Mouse (Mus musculus) right cerebral cortex, postnatal 25 days (tissue): ENCODE data around the gene Mpped2.

ENCODE experiments used
- DNase-seq: peaks from one replicate; pipeline ENCODE4 v3.0.0; 2022

Gene Mpped2

DNA sequence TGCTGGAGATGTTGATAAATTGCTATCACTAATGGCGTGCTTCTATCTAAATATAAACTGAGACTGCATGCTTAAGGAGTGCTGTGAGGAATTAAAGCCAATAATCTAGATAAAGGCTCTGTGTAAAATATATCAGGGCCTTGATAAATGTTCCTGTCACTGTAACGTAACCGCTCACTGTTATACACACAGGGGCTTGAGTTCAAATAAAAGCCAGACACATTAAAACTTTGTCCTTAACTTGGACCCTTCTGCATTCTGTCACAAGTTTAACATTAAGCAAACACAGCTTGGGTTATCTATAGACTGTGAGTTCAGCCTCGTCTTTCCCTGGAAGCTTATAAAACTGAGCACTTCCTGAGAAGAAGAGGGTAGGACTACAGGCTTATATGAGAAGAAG, 164.6 kb downstream of the Mpped2 start:
- DNase-seq: no peak

DNA sequence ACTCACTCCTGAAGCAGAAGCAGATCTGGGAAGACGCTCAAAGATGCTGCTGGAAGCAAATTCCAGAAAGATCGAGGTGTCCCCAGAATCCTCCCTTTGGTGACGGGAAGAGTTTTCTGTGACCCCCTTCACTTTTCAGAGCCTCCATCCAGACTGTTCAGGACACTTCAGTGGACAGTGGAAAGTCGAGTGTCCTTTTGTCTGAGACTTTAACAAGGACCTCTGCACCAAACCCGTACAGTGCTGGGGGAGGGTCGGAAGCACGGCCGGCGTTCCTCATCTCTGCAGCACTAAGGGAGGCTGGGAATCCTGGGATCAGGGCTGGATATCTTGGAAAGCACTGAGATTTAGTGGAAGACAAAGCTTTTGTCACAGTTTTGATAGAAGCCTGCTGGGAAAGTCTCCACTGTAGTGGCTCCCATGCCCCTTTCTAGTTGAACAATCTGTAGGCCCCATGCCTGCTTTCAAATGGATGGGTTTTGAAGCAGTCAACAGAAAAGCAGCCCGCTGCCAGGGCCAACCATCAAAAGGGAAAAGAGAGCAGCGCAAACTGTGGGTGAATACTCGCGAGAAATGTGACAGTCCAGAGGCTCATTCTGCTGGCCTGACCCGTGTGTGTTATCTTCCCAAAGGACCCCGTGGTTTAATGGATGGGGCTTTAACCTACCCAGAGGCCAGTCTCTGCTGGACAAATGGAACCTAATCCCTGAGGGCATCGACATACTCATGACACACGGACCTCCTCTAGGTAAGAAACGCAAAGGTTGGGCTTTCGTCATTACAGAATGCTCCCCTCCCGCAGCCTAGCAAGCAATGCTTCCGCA, 168.0 kb downstream of the Mpped2 start:
- DNase-seq: no peak

DNA sequence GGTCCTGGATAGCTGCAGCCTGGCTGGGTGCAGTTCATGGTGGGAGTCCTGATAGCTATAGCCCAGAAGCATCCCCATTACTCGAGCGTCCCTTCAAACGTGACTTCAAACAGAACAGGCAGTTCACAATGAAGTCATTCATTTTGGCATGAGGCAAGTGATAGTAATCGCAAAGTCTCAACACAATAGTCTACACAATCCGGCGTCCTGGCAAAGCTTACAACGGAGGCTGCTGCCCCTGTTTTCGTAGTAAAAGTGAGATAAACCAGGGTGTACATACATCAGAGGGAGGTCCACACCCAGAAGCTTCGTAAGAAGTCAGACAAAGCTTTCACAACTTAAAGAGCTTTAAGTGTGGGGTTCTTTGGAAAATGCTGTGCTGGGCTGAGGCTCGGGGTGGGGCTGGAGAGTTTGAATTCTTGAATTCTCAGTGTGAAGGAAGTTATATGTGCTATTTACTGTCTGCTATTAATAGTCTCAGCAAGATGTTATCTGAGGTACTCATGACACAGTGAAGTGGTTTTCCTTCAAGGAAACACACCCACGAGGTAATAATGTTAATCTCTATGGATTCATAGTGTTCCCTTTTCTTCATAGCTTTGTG, 170.1 kb downstream of the Mpped2 start:
- no peak for DNase-seq

DNA sequence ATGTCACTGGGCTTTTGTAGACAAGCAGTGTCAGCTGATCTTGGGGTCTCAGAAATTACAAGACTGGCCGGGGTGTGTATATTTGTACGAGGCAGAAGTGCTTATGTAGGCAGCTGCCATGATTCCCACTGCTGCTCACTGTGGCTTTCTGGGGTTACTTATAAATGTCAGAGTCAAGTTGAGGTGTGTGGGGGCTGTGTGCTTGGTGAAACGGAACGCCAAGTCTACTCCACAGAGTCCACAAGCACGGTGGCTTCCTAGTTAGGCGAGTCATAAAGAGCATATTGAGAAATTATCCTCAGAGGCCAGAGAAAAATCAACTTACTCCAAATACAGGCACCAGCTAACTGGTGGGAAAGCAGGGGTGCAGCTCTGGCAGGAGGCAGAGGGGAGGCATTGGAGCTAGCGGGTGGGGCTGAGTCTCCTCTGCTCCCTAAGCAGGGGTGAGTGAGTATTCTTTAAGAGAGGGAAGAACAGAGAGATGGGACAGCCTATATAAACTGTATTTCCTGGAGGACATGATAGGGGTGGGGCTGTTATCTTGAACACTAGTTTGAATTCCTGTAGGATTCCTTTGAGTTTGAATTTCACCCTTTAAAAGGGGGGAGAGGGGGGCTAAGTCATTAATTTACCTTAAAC, 172.2 kb downstream of the Mpped2 start:
- no peak for DNase-seq

DNA sequence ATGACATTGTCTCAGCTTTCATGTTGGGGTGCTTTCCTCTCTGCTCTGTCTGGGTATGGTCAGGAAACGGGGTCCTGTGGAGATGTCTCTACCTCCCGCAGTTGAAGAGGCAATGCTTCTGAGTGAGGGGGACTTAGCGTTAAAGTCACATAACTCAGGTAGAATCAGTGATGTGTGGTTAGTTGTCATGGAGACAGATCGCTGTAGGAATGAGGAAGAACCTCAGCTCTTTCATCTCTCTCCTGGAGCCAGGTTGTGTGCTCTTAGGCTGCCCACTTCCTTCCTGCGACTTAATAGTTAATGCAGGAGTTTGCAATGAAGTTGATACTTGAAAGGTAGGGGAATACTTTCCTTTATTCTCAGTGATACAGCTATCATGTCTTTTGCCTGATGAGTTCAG, 173.2 kb downstream of the Mpped2 start:
- no peak for DNase-seq

DNA sequence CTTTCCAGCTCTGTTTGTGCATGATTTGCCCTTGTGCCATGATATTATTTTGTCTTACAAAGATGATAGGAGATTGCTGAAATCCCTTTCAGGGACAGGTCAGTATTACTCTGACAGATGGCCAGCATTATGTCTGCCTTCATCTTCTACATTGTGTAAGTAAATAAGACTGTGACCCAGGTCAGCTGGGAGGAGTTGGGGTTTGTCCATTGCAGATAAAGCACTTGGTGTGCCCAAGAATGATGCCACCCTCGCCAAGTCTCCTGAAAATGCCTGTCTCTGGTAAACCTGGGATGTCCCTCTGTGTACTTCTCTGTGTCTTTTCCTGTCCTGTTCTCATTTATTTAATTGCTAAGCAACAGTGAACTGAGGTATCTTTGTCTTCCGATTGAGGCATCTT, 177.8 kb downstream of the Mpped2 start:
- DNase-seq: no peak

DNA sequence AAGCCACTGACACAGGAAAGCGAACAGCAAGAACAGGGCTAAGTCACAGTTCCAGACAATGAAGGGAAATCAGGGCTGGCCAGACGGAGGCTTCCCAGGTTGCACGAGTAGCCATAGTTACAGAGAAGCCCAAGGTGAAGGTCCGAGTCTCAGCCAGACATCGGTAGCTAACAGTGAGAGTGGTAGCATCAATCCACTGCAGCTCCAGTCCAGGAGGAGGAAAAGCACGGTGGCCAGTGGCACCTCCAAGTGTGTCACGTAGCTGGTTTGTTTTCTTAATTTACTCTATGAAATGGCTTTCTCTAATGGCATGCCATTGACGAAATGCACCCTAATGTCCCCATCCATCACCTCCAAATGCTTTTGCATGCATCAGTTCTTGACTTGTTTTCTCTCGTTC, 180.1 kb downstream of the Mpped2 start:
- DNase-seq: no peak

DNA sequence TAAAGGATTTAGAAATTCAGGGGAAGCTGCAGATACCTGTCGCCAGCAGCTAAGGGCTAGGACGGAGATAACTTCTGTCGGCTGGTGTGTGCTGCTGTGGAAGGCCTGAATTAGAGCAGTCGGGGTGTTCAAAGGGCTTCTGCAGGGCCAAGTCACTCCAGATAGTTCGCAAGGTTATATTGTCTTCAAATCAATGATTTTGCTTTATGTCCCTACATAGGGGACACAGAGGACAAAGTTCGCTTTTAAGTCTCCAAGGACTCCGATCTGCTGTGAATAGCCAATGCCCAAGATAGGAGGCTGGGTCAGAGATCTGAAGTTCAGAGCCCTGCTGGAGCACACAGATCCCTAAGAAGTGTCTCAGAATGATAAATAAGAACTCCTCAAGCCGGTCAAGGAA, 190.3 kb downstream of the Mpped2 start:
- no peak for DNase-seq

DNA sequence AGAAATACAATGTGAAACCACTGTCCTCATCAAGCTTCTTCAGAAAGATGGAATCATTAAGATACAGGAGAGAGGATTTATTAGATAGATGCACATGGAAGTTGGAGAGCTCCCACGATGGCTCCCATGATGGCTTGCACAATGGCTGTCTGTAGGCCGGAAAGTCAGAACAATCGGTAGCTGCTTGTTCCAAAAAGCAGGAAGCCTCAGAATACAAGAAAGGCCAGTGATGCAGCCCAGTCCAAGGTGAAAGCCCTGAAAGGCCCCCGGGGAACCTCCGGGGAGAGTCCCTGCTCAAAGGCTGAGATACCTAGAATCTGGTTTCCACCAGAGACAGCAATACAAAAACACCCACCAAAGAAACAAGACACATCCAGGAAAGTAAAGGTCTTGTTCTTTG, 195.1 kb downstream of the Mpped2 start:
- DNase-seq: no peak

DNA sequence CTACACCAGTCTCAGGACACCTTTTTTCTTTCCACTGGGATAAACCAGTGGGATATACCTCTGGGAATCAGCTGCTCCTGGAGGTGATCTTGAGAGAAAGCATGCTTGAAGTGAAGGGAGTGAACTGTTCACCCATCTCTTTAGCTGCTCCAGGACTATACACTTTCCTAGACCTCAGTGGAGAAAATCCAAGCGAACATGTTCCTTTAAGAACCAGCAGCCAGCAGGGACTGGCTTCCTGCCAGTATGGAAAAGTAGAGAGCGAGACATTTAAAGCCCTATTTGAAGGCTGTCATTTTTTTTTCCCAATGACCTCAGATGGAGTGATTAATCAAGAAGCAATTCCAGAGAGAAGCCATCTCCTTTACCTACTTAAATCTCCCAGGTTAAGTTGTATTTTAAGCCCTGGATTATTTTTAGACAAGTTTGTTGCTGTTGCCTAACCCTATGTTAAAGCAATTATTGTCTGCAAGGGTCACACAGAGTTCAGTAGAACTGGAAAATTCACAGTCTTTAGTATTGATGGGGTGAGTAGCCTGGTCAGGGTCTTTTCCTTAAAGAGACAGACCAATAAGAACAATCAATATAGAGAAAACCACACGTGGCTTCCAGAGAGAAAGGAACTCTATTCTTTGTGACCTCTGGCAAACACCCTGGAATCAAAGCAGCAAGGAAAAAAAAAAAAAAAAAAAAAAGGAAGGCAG, 196.4 kb downstream of the Mpped2 start:
- no peak for DNase-seq

DNA sequence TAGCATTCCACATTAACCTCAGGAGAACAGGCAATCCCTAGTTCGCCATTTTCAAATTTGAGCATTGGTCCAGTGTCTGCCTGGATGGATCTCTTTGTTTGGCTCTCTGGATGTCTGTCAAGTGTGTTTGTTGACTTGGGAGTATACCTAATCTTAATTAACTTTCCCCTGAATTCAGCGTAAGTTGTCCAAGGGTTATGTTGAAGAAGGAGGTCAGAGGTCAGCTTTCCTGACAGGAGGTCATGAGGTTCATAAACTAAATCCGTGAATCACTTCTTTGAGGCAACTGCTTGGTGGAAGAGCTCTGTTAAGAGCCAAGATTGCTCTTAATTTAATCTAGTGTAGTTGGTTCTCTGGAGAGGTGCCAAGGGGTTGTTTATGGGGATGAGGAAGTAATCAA, 200.3 kb downstream of the Mpped2 start:
- no peak for DNase-seq

DNA sequence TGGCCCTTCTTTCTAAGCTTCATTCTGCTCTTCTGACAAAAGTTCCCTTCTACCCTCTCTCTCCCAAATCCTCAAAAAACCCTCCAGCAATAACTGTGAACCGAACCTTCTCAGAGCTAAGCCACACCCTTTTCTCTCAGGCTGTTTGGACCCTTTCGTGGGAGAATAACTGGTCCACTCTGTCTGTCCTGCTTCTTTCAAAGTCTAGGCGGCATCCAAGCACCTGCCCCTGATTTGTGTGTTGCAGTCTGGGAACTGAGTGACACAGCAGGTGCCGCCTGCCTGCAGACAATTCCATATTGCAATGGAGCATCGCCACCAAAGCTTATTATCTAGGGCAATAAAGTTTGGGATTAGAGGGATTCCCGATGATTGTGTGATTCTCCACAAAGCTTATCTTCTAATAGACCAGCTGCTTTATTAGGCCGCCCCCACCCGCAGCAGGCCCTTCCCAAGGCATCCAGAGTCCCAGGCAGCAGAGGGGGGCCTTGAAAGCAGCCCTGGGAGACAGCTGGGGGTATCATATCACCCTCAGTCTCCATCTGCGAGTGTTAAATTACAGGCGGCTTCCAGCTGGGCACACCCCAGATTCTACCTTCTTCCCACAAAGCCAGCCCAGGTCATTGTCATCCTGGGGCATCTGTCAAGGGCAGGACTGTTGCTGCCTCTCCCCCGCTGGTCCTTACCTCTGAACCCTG, 202.4 kb downstream of the Mpped2 start:
- DNase-seq: no peak

DNA sequence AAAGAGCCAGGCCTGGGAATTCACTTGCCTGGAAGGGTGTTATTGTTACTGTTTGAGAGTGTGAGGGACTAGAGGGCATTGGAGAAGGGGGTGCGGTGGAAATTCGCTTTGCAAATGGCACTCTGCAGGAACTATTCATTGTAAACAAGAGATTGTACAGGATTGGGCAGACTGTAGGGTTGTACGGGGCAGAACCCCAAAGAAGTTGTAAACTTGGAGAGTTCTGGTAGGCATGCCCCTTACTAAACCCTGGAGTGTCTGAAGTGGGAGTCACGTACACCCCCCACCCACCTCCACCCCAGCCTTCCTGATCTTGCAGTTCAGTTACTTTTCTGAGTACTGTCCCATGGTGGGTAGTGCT, 202.9 kb downstream of the Mpped2 start:
- DNase-seq: no peak

DNA sequence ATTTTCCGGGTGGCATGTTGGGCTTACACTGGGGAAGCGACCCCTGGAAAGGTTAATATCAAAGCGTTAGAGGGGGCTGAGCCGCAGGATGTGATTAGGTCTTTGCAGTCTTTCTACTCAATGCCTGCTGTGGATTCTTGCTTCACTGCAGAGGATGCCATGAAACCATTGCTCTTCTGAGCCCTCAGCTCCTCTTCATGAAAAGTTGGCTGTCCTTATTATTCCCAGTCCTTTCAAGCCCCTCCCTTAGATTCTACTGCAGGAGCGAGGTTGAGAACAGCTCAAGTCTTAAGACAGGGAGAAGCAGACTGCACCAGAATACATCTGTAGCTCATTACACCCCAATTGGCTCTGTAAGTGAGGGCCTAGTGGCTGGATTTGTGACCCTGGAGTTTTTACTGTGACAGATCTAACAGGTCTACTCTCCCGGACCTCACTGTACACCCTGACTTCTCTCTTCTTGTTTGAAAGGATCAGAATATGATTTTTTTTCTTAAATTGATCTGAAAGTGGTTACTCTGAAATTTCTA, 218.9 kb downstream of the Mpped2 start:
- no peak for DNase-seq
